Mouse (Mus musculus) embryonic facial prominence, embryonic 11.5 days (tissue): ENCODE measurements at regions not wholly inside any gene's neighbourhood (a gene's known extent, or its start where the extent isn't known, plus 50 kb on each side); places are given as distances from the start of the nearest gene placed in this dataset.

Source experiments
- ATAC-seq: fragments of 200-750 bp; cut with Nextera tagmentation; replicated peaks from 2 replicates; pipeline ENCODE4 v1.8.0; 2017; ENCODE audit warnings: low read depth; ENCODE audit not compliant: insufficient number of reproducible peaks, low FRiP score, low TSS enrichment
- DNase-seq: peaks from one replicate; pipeline ENCODE4 v3.0.0-alpha.2; 2015; ENCODE audit warnings: low spot score
- H3K27ac ChIP-seq: fragments of 300-500 bp; sonication (generic); replicated peaks from 2 replicates; pipeline ENCODE4 v1.5.1; 2014; ENCODE audit warnings: mild to moderate bottlenecking, low read depth, low read length, control low read depth
- H3K27me3 ChIP-seq: fragments of 300-500 bp; sonication (generic); 2 replicates; pipeline ENCODE4 v1.6.1; 2014; ENCODE audit warnings: mild to moderate bottlenecking, low read length, moderate library complexity, mixed read lengths; ENCODE audit not compliant: control insufficient read depth, insufficient read depth
- H3K36me3 ChIP-seq: fragments of 300-500 bp; sonication (generic); replicated peaks from 2 replicates; pipeline ENCODE4 v1.6.1; 2014; ENCODE audit warnings: low read depth, mild to moderate bottlenecking, low read length, moderate library complexity, mixed read lengths; ENCODE audit not compliant: control insufficient read depth, insufficient read depth
- H3K4me1 ChIP-seq: fragments of 300-500 bp; sonication (generic); 2 replicates; pipeline ENCODE4 v1.6.1; 2014; ENCODE audit warnings: low read length, mixed read lengths; ENCODE audit not compliant: control insufficient read depth, insufficient read depth
- H3K4me2 ChIP-seq: fragments of 300-500 bp; sonication (generic); 2 replicates; pipeline ENCODE4 v1.6.1; 2014; ENCODE audit warnings: low read depth, mild to moderate bottlenecking, control low read depth, low read length, moderate library complexity
- H3K4me3 ChIP-seq: fragments of 300-500 bp; sonication (generic); 2 replicates; pipeline ENCODE4 v1.5.1; 2014; ENCODE audit warnings: low read depth, low read length, control low read depth
- H3K9ac ChIP-seq: fragments of 300-500 bp; sonication (generic); replicated peaks from 2 replicates; pipeline ENCODE4 v1.6.1; 2014; ENCODE audit warnings: mild to moderate bottlenecking, control low read depth, low read length
- H3K9me3 ChIP-seq: fragments of 300-500 bp; sonication (generic); replicated peaks from 2 replicates; pipeline ENCODE4 v1.6.1; 2016; ENCODE audit warnings: mild to moderate bottlenecking, low read length, inconsistent platforms, mixed read lengths; ENCODE audit not compliant: control insufficient read depth
- WGBS: fragments of 180-500 bp; shearing (Covaris S2); extraction: QIAGEN DNeasy Blood & Tissue Kit; methylation state at CpG from one replicate; pipeline ENCODE4 v1.1.7; 2014; 5-methylcytosine and 5-hydroxymethylcytosine counted together

DNA sequence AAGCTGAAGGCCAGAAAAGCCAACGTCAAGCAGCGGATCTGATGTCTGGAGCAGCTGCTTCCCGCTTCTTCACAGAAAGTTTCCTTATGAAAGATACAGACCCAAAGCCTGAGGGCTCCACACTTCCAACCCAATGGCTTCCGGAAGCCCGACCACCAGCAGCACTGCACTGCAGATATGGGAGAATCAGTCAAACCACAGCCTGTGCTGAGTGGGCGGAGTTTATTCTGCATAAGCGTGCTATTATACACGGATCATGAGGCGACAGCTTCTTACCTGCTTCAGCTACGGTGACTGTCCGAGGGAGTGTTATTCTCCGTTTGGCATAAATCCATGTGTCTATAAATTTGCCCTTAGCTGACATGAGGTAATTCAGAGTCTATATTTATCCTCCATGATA is 72.4 kb upstream of the Sh3bp4 start:
- Histone ChIP-seq H3K9me3 (no peaks in the 10 kb centered on the region), H3K4me1 (no peaks in the 10 kb centered on the region), H3K4me3 (no peak overlapping the region), H3K9ac (no peak overlapping the region), H3K4me2 (no peak overlapping the region), H3K36me3 (no peaks in the 10 kb centered on the region), H3K27ac (no peak overlapping the region), H3K27me3 (no peaks in the 10 kb centered on the region)
- WGBS = 89% methylated on average over 12 of the region's 12 CpGs
- ATAC-seq (no peak), DNase-seq (no peak)

DNA sequence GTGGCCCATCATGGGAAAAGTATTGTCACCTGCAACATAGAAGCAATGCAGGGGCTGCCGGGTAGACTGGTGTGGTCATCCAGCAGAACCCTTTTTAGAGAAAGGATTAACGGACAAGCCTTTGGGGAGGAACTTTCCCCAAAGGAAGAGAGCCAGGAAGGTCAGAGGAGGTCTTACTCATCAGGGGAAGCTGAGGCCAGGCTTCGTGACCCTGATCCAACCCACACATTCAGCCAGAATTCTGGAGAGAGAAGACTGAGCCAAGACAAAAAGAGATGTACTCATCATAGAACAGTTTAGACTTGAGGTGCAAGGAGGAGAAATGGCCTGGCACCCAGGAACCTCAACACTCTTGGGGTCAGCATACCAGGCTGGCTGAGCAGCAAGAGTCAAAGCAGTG is 67.9 kb upstream of the Sh3bp4 start:
- no peak for ATAC-seq
- H3K9ac ChIP-seq = no peak overlapping the region
- DNase-seq = no peak
- no peaks in the 10 kb centered on the region for H3K9me3 ChIP-seq
- no peak overlapping the region for H3K4me2 ChIP-seq
- no peak overlapping the region for H3K27ac ChIP-seq
- H3K36me3 ChIP-seq = no peaks in the 10 kb centered on the region
- 87% methylated on average over 3 of the region's 3 CpGs for whole genome bisulfite sequencing
- H3K4me3 ChIP-seq = no peak overlapping the region
- no peaks in the 10 kb centered on the region for H3K27me3 ChIP-seq
- no peaks in the 10 kb centered on the region for H3K4me1 ChIP-seq

DNA sequence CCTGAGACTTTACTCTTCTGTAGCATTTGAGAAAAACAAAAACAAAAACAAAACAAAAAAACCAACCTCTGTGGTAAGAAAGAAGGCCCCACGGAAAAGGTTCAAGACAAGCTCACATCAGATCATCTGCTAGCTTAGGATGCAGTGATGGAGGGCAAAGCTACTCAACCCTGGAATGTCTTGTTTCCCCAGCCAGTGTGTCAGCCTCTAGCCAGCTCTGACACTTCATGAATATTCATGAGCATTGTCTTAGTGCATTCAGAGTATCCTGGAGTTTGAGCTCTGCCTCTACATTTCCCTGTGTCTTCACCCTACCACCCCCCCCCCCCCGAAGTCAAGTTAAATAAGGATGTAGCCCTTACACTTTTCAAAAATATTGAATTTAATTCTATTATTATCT is 66.5 kb upstream of the Sh3bp4 start:
- no peaks in the 10 kb centered on the region for H3K4me1 ChIP-seq
- DNase-seq (no peak), ATAC-seq (no peak)

DNA sequence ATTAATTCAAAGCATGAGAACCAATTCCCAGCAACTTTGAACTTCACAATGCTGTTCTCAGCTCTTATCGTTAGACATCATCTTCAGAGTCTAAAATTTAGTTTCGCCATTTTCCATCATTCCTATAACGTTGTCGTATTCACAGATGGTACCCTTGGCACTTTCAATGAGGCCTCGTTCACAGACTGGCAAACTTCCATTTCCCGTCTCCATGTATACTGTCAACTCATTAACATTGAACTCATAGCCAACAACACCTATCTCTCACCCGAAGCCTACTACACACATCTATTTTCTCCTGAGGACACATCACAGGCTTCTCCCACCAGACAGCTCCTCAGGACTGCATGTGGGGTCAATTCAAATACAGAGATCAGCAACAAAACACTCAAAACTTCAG is 62.7 kb upstream of the Sh3bp4 start:
- Histone ChIP-seq H3K27me3 (no peaks in the 10 kb centered on the region), H3K9me3 (no peaks in the 10 kb centered on the region), H3K9ac (no peak overlapping the region), H3K4me3 (no peak overlapping the region), H3K36me3 (no peaks in the 10 kb centered on the region), H3K27ac (no peak overlapping the region), H3K4me2 (no peak overlapping the region), H3K4me1 (no peaks in the 10 kb centered on the region; the same call in 1 of the 2 replicates)
- 93% methylated on average over 7 of the region's 7 CpGs for WGBS
- no peak for DNase-seq
- no peak for ATAC-seq

More for the DNA sequence above, 66.5 kb upstream of the Sh3bp4 start:
- 69% methylated on average over 2 of the region's 2 CpGs for WGBS
- Histone ChIP-seq H3K4me3 (no peak overlapping the region), H3K9me3 (no peaks in the 10 kb centered on the region), H3K36me3 (no peaks in the 10 kb centered on the region), H3K27ac (no peak overlapping the region), H3K9ac (no peak overlapping the region), H3K27me3 (no peaks in the 10 kb centered on the region), H3K4me2 (no peak overlapping the region)

DNA sequence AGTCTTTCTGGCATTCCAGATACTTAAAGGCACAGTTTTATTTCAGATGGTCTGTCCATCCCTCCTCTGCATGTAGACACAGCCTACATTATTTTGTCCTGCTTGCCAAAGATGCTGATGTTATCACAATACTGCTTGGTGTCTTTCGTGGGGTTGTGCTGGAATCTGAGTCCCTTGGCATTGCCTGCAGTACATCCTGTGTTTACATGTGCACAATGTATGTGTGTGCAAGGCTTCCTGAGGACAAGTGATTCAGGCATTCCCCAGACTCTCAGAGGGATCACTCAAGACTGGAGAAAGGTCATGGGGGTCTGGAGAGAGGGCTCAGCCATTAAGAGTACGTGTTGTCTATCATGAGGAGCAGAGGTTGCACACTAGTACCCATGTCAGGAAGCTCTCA is 60.0 kb upstream of the Sh3bp4 start:
- Histone ChIP-seq H3K9ac (no peak overlapping the region), H3K27me3 (no peaks in the 10 kb centered on the region), H3K4me1 (no peaks in the 10 kb centered on the region; the same call in 1 of the 2 replicates), H3K27ac (no peak overlapping the region), H3K9me3 (no peaks in the 10 kb centered on the region), H3K4me3 (no peak overlapping the region), H3K36me3 (no peaks in the 10 kb centered on the region), H3K4me2 (no peak overlapping the region)
- 54% methylated on average over 2 of the region's 2 CpGs for WGBS
- DNase-seq (no peak), ATAC-seq (no peak)

DNA sequence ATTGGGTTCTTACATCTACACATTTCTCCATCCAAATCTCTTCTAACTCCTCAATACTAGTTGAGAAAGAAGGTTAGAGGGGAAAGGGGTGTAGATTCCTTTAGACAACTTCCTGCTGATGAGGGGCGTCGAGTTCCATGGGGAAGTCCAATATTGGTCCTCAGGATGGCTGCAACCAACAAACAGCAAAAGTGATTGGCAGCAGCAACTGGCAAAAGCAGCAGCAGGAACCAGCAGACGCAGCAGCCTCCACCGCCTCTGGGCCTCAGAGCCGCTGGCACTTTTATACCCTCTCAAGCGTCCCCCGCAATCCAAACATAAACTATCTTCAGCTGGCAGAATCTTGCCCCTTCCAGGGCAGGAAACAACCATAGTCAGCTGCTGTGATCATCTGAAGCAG is 58.8 kb upstream of the Sh3bp4 start:
- WGBS = 72% methylated on average over 7 of the region's 7 CpGs
- Histone ChIP-seq H3K4me2 (no peak overlapping the region), H3K27me3 (no peaks in the 10 kb centered on the region), H3K4me1 (peaks cover 3% of the 10 kb centered on the region), H3K36me3 (no peaks in the 10 kb centered on the region), H3K9me3 (no peaks in the 10 kb centered on the region), H3K4me3 (no peak overlapping the region), H3K27ac (no peak overlapping the region), H3K9ac (no peak overlapping the region)
- DNase-seq (no peak), ATAC-seq (no peak)

DNA sequence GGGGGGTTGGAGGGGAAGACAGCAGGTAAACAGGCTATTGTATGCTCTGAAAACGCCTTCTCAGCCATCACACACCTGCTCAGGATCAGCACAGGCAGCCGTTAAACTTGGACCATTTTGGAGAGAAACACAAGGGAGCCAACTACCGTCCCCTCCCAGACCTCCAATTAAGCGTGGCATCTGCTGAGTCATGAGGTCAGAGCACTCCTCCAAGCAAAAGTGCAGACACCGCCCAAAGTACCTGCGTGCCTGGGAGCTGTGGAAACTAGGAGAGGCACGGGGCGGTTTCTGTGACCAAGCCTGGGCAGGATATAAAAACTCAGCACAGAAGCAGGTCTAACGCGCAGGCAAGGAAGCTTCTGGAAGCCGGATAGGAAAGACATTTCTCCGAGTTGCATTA is 54.8 kb upstream of the Sh3bp4 start:
- ATAC-seq = no peak
- WGBS = 44% methylated on average over 12 of the region's 12 CpGs
- Histone ChIP-seq H3K4me2 (no peak overlapping the region), H3K4me1 (peaks cover 3% of the 10 kb centered on the region), H3K9ac (no peak overlapping the region), H3K4me3 (no peak overlapping the region), H3K27me3 (no peaks in the 10 kb centered on the region), H3K9me3 (no peaks in the 10 kb centered on the region), H3K36me3 (no peaks in the 10 kb centered on the region), H3K27ac (no peak overlapping the region)
- peak; percentile 39 for DNase-seq

DNA sequence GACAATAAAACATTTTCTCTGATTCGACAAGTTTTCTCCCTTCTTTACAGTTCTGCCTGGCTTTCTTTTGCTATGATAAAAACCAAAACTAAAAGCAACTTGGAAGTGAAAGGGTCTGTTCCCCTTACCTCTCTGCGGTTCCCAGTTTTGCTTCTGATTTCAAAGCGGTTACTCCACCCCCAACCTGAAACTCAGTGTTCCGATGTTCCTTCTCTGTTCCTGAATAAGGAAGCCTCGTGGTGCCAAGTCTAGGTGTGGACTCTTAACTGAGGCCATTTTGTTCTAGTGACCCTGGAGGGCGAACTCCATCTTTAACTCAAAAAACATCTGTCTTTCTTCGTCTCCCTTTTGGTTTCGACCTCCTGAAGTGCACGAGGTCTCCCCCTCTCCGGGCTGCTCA is 54.4 kb upstream of the Sh3bp4 start:
- Histone ChIP-seq H3K9ac (no peak overlapping the region), H3K27me3 (no peaks in the 10 kb centered on the region), H3K4me2 (no peak overlapping the region), H3K9me3 (no peaks in the 10 kb centered on the region), H3K27ac (no peak overlapping the region), H3K4me3 (no peak overlapping the region), H3K4me1 (peaks cover 3% of the 10 kb centered on the region), H3K36me3 (no peaks in the 10 kb centered on the region)
- ATAC-seq (no peak), DNase-seq (no peak)
- WGBS = 64% methylated on average over 10 of the region's 10 CpGs
